11 mouse cellular contexts compared by ENCODE assay signal in genomic region chr5:137375627-137376026, GRCm38 (mm10). TPM values are rescaled to one million over a fixed set of nuclear protein-coding genes. Genes with fewer than 3 reads are reported as not detected.
A peak's percentile ranks its signal among the peaks of the same experiment; 100 is the strongest.
DNase-seq lines count a peak whose midpoint lies in the region; ATAC-seq and TF ChIP-seq lines count a peak whose summit lies in the region.
"Had no signal": no experiment of that assay in that cellular context is flagged by ENCODE, and none has a peak within 500 bp of the region (broad histone marks: within the 10 kb centered on the region; RNA-seq: fewer than 3 reads in every experiment).

No protein-coding gene starts in this region.

- H3K9ac ChIP-seq in hindbrain, embryonic 12.5 days = no peak overlapping the region
- no peak overlapping the region for H3K9ac ChIP-seq in hindbrain, embryonic 14.5 days
- H3K9ac ChIP-seq in intestine, embryonic 15.5 days = no peak overlapping the region
- H3K9ac ChIP-seq: forebrain, embryonic 13.5 days; midbrain, embryonic 13.5 days had no signal

- ATAC-seq in hindbrain, embryonic 12.5 days (ENCODE audit: low FRiP score) = no peak
- no peak for ATAC-seq in hindbrain, embryonic 14.5 days (ENCODE audit: low FRiP score)
- ATAC-seq in intestine, embryonic 15.5 days = peak; percentile 24; the same call in 1 of the 2 replicates
- ATAC-seq in megakaryocyte progenitor cell, adult 5-6 weeks (replicated peaks; ENCODE audit: poor library complexity) = no peak
- ATAC-seq: forebrain, embryonic 13.5 days; midbrain, embryonic 13.5 days; Patski had no signal

- peaks cover 44% of the 10 kb centered on the region for H3K36me3 ChIP-seq in hindbrain, embryonic 12.5 days
- peaks cover 20% of the 10 kb centered on the region for H3K36me3 ChIP-seq in hindbrain, embryonic 14.5 days (replicated peaks; ENCODE audit: control insufficient read depth, insufficient read depth)
- peaks cover 33% of the 10 kb centered on the region for H3K36me3 ChIP-seq in intestine, embryonic 15.5 days

- H3K9me3 ChIP-seq in hindbrain, embryonic 12.5 days (replicated peaks) = no peaks in the 10 kb centered on the region
- H3K9me3 ChIP-seq in hindbrain, embryonic 14.5 days (ENCODE audit: control insufficient read depth, low read length) = no peaks in the 10 kb centered on the region
- H3K9me3 ChIP-seq in intestine, embryonic 15.5 days = no peaks in the 10 kb centered on the region
- H3K9me3 ChIP-seq: forebrain, embryonic 13.5 days; midbrain, embryonic 13.5 days had no signal

- WGBS in hindbrain, embryonic 12.5 days = 35% methylated on average over 2 of the region's 2 CpGs
- WGBS in hindbrain, embryonic 14.5 days = 33% methylated on average over 2 of the region's 2 CpGs
- WGBS in intestine, embryonic 15.5 days = 32% methylated on average over 2 of the region's 2 CpGs

- DNase-seq in hindbrain, embryonic 14.5 days (ENCODE audit: low spot score) = no peak
- peak; percentile 18 for DNase-seq in brain, embryonic 14.5 days (ENCODE audit: low read depth)
- DNase-seq in lung, postnatal 10 days = peak; percentile 67
- no peak for DNase-seq in left cerebral cortex, adult 2 months (ENCODE audit: extremely low spot score in 1 of 2, low spot score in 2 of 2)
- DNase-seq in frontal cortex, postnatal 36 days (ENCODE audit: low spot score in 2 of 2) = no peak

- H3K27me3 ChIP-seq in hindbrain, embryonic 12.5 days = no peaks in the 10 kb centered on the region
- no peaks in the 10 kb centered on the region for H3K27me3 ChIP-seq in hindbrain, embryonic 14.5 days (ENCODE audit: control insufficient read depth, insufficient read depth, low read length)
- no peaks in the 10 kb centered on the region for H3K27me3 ChIP-seq in intestine, embryonic 15.5 days (replicated peaks)
- H3K27me3 ChIP-seq: forebrain, embryonic 13.5 days; midbrain, embryonic 13.5 days; Patski had no signal

- H3K4me2 ChIP-seq in hindbrain, embryonic 12.5 days (replicated peaks) = no peak overlapping the region
- H3K4me2 ChIP-seq in hindbrain, embryonic 14.5 days (replicated peaks) = no peak overlapping the region
- H3K4me2 ChIP-seq in intestine, embryonic 15.5 days (replicated peaks) = no peak overlapping the region
- H3K4me2 ChIP-seq: forebrain, embryonic 13.5 days; midbrain, embryonic 13.5 days had no signal

- intact Hi-C loops in left cerebral cortex, adult 2 months (cut with DNase I) = no loop called here

- peaks cover 19% of the 10 kb centered on the region for H3K4me1 ChIP-seq in hindbrain, embryonic 12.5 days
- no peaks in the 10 kb centered on the region; the same call in 1 of the 2 replicates for H3K4me1 ChIP-seq in hindbrain, embryonic 14.5 days (replicated peaks; ENCODE audit: control insufficient read depth, insufficient read depth, low read length)
- H3K4me1 ChIP-seq in intestine, embryonic 15.5 days (replicated peaks) = peaks cover 10% of the 10 kb centered on the region; the same call in 1 of the 2 replicates

- H3K27ac ChIP-seq in hindbrain, embryonic 12.5 days = 0 out of 2 replicates have a peak overlapping the region, but pooled peaks have one; percentile 26
- H3K27ac ChIP-seq in hindbrain, embryonic 14.5 days = no peak overlapping the region
- no peak overlapping the region for H3K27ac ChIP-seq in intestine, embryonic 15.5 days
- no peak overlapping the region for H3K27ac ChIP-seq in left cerebral cortex, adult 2 months
- H3K27ac ChIP-seq: forebrain, embryonic 13.5 days; midbrain, embryonic 13.5 days had no signal

- H3K4me3 ChIP-seq in hindbrain, embryonic 12.5 days = no peak overlapping the region
- H3K4me3 ChIP-seq in hindbrain, embryonic 14.5 days (replicated peaks; ENCODE audit: low read length) = no peak overlapping the region
- H3K4me3 ChIP-seq in intestine, embryonic 15.5 days (replicated peaks) = no peak overlapping the region
- H3K4me3 ChIP-seq in left cerebral cortex, adult 2 months = no peak overlapping the region
- H3K4me3 ChIP-seq: forebrain, embryonic 13.5 days; midbrain, embryonic 13.5 days had no signal

- TF ChIP-seq CTCF in brain, embryonic 14.5 days (IDR thresholded peaks at IDR 0.05; ENCODE audit: borderline replicate concordance, extremely low read depth, insufficient read depth, insufficient read length) = no peak
- no peak for TF ChIP-seq CTCF in left cerebral cortex, adult 2 months (IDR thresholded peaks at IDR 0.05)

- no peak for TF ChIP-seq POLR2A in brain, embryonic 14.5 days (IDR thresholded peaks at IDR 0.05; ENCODE audit: borderline replicate concordance, extremely low read depth, insufficient read depth, insufficient read length, poor library complexity, severe bottlenecking)

RNA-seq across cellular contexts. Expression of gene Ephb4, which starts 25.7 kb away (rescaled TPM):
- 40.9 and 45.0 TPM in 2 replicates for polyA plus RNA-seq in hindbrain, embryonic 12.5 days (2016; fragmentation: Nextera tagmentation; extraction: Ambion mirVana)
- 8.7 and 9.0 TPM in 2 replicates for polyA plus RNA-seq in hindbrain, embryonic 14.5 days (2014; fragmentation: Nextera tagmentation; extraction: Ambion mirVana)
- polyA plus RNA-seq in brain, embryonic 14.5 days (2012; rRNA removed) = 15.5 and 18.8 TPM in 2 replicates
- polyA plus RNA-seq in intestine, embryonic 15.5 days (2015; fragmentation: Nextera tagmentation; extraction: Ambion mirVana) = 36.7 and 37.6 TPM in 2 replicates
- total RNA-seq in megakaryocyte progenitor cell, adult 5-6 weeks (2015) = 0.05 and 0.10 TPM in 2 replicates
- total RNA-seq in megakaryocyte progenitor cell, adult 5-6 weeks (2017) = 0.27 TPM in 1 of 2 replicates, not detected in the other
- total RNA-seq in left cerebral cortex, adult 2 months (2021) = 1 to 10 TPM; 4.9 to 6.8 TPM

RNA-seq across cellular contexts. Expression of gene Slc12a9, which starts 42.2 kb away (rescaled TPM):
- polyA plus RNA-seq in hindbrain, embryonic 12.5 days (2016; fragmentation: Nextera tagmentation; extraction: Ambion mirVana) = 21.9 and 23.6 TPM in 2 replicates
- 14.9 and 17.6 TPM in 2 replicates for polyA plus RNA-seq in hindbrain, embryonic 14.5 days (2014; fragmentation: Nextera tagmentation; extraction: Ambion mirVana)
- polyA plus RNA-seq in brain, embryonic 14.5 days (2012; rRNA removed) = 34.0 and 34.8 TPM in 2 replicates
- polyA plus RNA-seq in intestine, embryonic 15.5 days (2015; fragmentation: Nextera tagmentation; extraction: Ambion mirVana) = 14.3 and 15.9 TPM in 2 replicates
- total RNA-seq in megakaryocyte progenitor cell, adult 5-6 weeks (2015) = 2.4 and 4.4 TPM in 2 replicates
- total RNA-seq in megakaryocyte progenitor cell, adult 5-6 weeks (2017) = 5.3 and 5.7 TPM in 2 replicates
- total RNA-seq in left cerebral cortex, adult 2 months (2021) = 10 to 100 TPM; 22.8 to 25.1 TPM

Comparison
In these comparisons a context has a peak if more than half of its experiments do, and no peak if none do; other contexts are left out.
1. DNase-seq: peak in brain, embryonic 14.5 days (single experiment) and lung, postnatal 10 days (single experiment); none in hindbrain, embryonic 14.5 days (single experiment), left cerebral cortex, adult 2 months (0 of 2) and frontal cortex, postnatal 36 days (0 of 2).